Mouse (Mus musculus): ENCODE data around the gene Pdcd2l. TPM values are rescaled to one million over a fixed set of nuclear protein-coding genes. Genes with fewer than 3 reads are reported as not detected.

Pdcd2l gene
- polyA plus RNA-seq, 1 experiment from 2014 or later, result 62.3 TPM

- DNase-seq (ENCODE audit: low spot score), result no peak
Observed at GRCm38 (mm10) chr7:34147193-34147592, 49.3 kb downstream of the Pdcd2l start.

- no peak for DNase-seq (ENCODE audit: low spot score)
Observed at GRCm38 (mm10) chr7:34141123-34141522, 55.3 kb downstream of the Pdcd2l start.

GRCm38 (mm10) chr7:34139493-34139892 lies 57.0 kb downstream of the Pdcd2l start:
- no peak for DNase-seq (ENCODE audit: low spot score)

Other genes starting within 250 kb of the Pdcd2l start
- not detected in 2 replicates for gene Scgb2b27, start 182.7 kb downstream of the Pdcd2l start, polyA plus RNA-seq (2015; fragmentation: Nextera tagmentation; extraction: Ambion mirVana)
- gene Scgb1b27, start 175.2 kb downstream of the Pdcd2l start, polyA plus RNA-seq (2015; fragmentation: Nextera tagmentation; extraction: Ambion mirVana), result 0.39 TPM in 1 of 2 replicates, not detected in the other
- gene Scgb1b30, start 101.2 kb downstream of the Pdcd2l start, polyA plus RNA-seq (2015; fragmentation: Nextera tagmentation; extraction: Ambion mirVana), result not detected in 2 replicates
- 0.53 and 1.0 TPM in 2 replicates for gene Wtip, start 63.4 kb downstream of the Pdcd2l start, polyA plus RNA-seq (2015; fragmentation: Nextera tagmentation; extraction: Ambion mirVana)
- gene Uba2, start 27.1 kb downstream of the Pdcd2l start, polyA plus RNA-seq (2015; fragmentation: Nextera tagmentation; extraction: Ambion mirVana), result 191 and 193 TPM in 2 replicates
- 232 and 238 TPM in 2 replicates for gene Gpi1, start 33.7 kb upstream of the Pdcd2l start, polyA plus RNA-seq (2015; fragmentation: Nextera tagmentation; extraction: Ambion mirVana)
- gene Gm6096, start 54.4 kb upstream of the Pdcd2l start, polyA plus RNA-seq (2015; fragmentation: Nextera tagmentation; extraction: Ambion mirVana), result not detected in 2 replicates
- gene 4931406P16Rik, start 116.9 kb upstream of the Pdcd2l start, polyA plus RNA-seq (2015; fragmentation: Nextera tagmentation; extraction: Ambion mirVana), result 13.9 and 15.5 TPM in 2 replicates
- 93.7 and 109 TPM in 2 replicates for gene Lsm14a, start 196.7 kb upstream of the Pdcd2l start, polyA plus RNA-seq (2015; fragmentation: Nextera tagmentation; extraction: Ambion mirVana)

Data from thymus, postnatal 0 days (tissue).